Comparison of ENCODE assay signal across 8 mouse cellular contexts in the genomic region with DNA sequence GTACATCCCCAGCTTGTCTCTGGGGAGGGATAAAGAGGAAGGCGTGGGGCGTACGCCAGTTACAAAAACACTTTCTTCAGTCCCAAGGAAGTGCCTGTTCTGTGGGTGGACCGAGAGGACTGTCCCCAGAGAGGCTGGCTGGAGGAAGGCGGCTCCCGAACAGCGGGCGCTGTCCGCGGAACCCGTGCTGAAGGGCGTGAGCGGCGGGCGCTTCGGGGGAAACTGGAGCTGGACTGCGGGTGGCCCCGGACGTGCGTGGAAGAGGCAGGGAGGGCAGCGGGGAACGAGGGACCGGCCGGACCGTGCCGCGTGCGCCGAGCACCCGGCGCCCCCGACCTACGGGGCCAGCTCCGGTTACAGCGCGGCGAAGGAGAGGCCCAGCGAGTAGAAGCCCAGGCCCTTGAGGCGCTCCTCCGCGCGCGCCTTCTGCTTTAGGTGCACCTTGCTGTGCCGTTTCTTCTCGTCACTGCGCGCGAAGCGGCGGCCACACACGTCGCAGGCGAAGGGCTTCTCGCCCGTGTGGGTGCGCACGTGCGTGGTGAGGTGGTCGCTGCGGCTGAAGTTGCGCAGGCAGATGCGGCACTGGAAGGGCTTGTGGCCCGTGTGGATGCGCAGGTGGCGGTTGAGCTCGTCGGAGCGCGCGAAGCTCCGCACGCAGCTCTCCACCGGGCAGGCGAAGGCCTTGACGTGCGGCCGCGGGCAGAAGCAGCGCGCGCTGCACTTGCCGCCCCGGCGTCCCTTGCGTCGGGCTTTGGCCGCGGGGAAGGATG. TPM values are rescaled to one million over a fixed set of nuclear protein-coding genes. Genes with fewer than 3 reads are reported as not detected.
DNase-seq lines count a peak whose midpoint lies in the region; ATAC-seq and TF ChIP-seq lines count a peak whose summit lies in the region.

No protein-coding gene starts in this region.

- H3K9ac ChIP-seq in ES-Bruce4 (ENCODE audit: low read depth, poor library complexity, severe bottlenecking), result 0 out of 2 replicates have a peak overlapping the region, but pooled peaks have one; percentile 27
- H3K9ac ChIP-seq in forebrain, embryonic 14.5 days (ENCODE audit: low read length), result peak overlapping the region; percentile 21
- peak overlapping the region; percentile 10; the same call in 1 of the 2 replicates for H3K9ac ChIP-seq in hindbrain, embryonic 14.5 days
- no peak overlapping the region for H3K9ac ChIP-seq in stomach, embryonic 14.5 days (replicated peaks; ENCODE audit: low read depth, low read length)

- H3K27ac ChIP-seq in ES-Bruce4 (ENCODE audit: insufficient read depth, low read length), result no peak overlapping the region
- H3K27ac ChIP-seq in forebrain, embryonic 14.5 days (ENCODE audit: low read depth, low read length), result no peak overlapping the region
- no peak overlapping the region for H3K27ac ChIP-seq in hindbrain, embryonic 14.5 days
- no peak overlapping the region for H3K27ac ChIP-seq in limb, embryonic 10.5 days
- no peak overlapping the region; the same call in 1 of the 2 replicates for H3K27ac ChIP-seq in midbrain, embryonic 10.5 days (replicated peaks)
- no peak overlapping the region for H3K27ac ChIP-seq in stomach, embryonic 14.5 days (ENCODE audit: low read length)

- no peaks in the 10 kb centered on the region for H3K4me1 ChIP-seq in ES-Bruce4 (ENCODE audit: control insufficient read depth, insufficient read depth, low read length)
- H3K4me1 ChIP-seq in forebrain, embryonic 14.5 days (ENCODE audit: control insufficient read depth, insufficient read depth, low read length), result peaks cover 9% of the 10 kb centered on the region; the same call in 1 of the 2 replicates
- peaks cover 10% of the 10 kb centered on the region for H3K4me1 ChIP-seq in hindbrain, embryonic 14.5 days (replicated peaks; ENCODE audit: control insufficient read depth, insufficient read depth, low read length)
- peaks cover 34% of the 10 kb centered on the region for H3K4me1 ChIP-seq in limb, embryonic 10.5 days
- H3K4me1 ChIP-seq in midbrain, embryonic 10.5 days, result peaks cover 29% of the 10 kb centered on the region
- peaks cover 12% of the 10 kb centered on the region for H3K4me1 ChIP-seq in stomach, embryonic 14.5 days (ENCODE audit: control insufficient read depth, insufficient read depth, low read length)

- TF ChIP-seq CTCF in ES-Bruce4 (IDR thresholded peaks at IDR 0.05; ENCODE audit: low read depth, low read length), result no peak

- peaks cover 24% of the 10 kb centered on the region for H3K27me3 ChIP-seq in ES-Bruce4 (ENCODE audit: control insufficient read depth, insufficient read depth, low read length, poor library complexity, severe bottlenecking)
- H3K27me3 ChIP-seq in forebrain, embryonic 14.5 days (replicated peaks; ENCODE audit: control insufficient read depth, insufficient read depth, low read length), result peaks cover 70% of the 10 kb centered on the region
- H3K27me3 ChIP-seq in hindbrain, embryonic 14.5 days (ENCODE audit: control insufficient read depth, insufficient read depth, low read length), result peaks cover 64% of the 10 kb centered on the region
- peaks cover 99% of the 10 kb centered on the region for H3K27me3 ChIP-seq in limb, embryonic 10.5 days (ENCODE audit: low read depth, poor library complexity, severe bottlenecking)
- H3K27me3 ChIP-seq in midbrain, embryonic 10.5 days (ENCODE audit: low read depth, poor library complexity, severe bottlenecking), result peaks cover 82% of the 10 kb centered on the region
- H3K27me3 ChIP-seq in stomach, embryonic 14.5 days (ENCODE audit: control insufficient read depth, insufficient read depth, low read length), result peaks cover 48% of the 10 kb centered on the region

- TF ChIP-seq POLR2A in ES-Bruce4 (IDR thresholded peaks at IDR 0.05; ENCODE audit: insufficient read depth, low read length), result no peak

- ATAC-seq in forebrain, embryonic 14.5 days, result 0 out of 2 replicates have a peak, but pooled peaks have one; percentile 14
- peak; percentile 21; the same call in 1 of the 2 replicates for ATAC-seq in hindbrain, embryonic 14.5 days (ENCODE audit: low FRiP score)
- ATAC-seq in stomach, embryonic 14.5 days (ENCODE audit: insufficient number of reproducible peaks, insufficient read depth, low FRiP score, low read depth), result no peak

- DNase-seq in adrenal gland, postnatal 10 days, result peak; percentile 84
- DNase-seq in forebrain, embryonic 14.5 days (ENCODE audit: low spot score), result no peak
- DNase-seq in hindbrain, embryonic 14.5 days (ENCODE audit: low spot score), result no peak
- DNase-seq in limb, embryonic 10.5 days (ENCODE audit: low spot score), result peak; percentile 78
- DNase-seq in midbrain, embryonic 10.5 days (ENCODE audit: low spot score), result peak; percentile 52
- no peak for DNase-seq in spleen, adult 18-20 months

- peak overlapping the region; percentile 66 for H3K4me3 ChIP-seq in ES-Bruce4 (ENCODE audit: low read depth, low read length)
- peak overlapping the region; percentile 41 for H3K4me3 ChIP-seq in forebrain, embryonic 14.5 days (ENCODE audit: low read depth, low read length)
- peak overlapping the region; percentile 43 for H3K4me3 ChIP-seq in hindbrain, embryonic 14.5 days (replicated peaks; ENCODE audit: low read length)
- H3K4me3 ChIP-seq in limb, embryonic 10.5 days, result peak overlapping the region; percentile 51
- peak overlapping the region; percentile 60 for H3K4me3 ChIP-seq in midbrain, embryonic 10.5 days
- peak overlapping the region; percentile 42 for H3K4me3 ChIP-seq in stomach, embryonic 14.5 days (ENCODE audit: low read depth, low read length)

- no peaks in the 10 kb centered on the region for H3K36me3 ChIP-seq in ES-Bruce4 (ENCODE audit: control insufficient read depth, insufficient read depth, low read length, poor library complexity, severe bottlenecking)
- no peaks in the 10 kb centered on the region for H3K36me3 ChIP-seq in forebrain, embryonic 14.5 days (ENCODE audit: control insufficient read depth, insufficient read depth, low read length)
- H3K36me3 ChIP-seq in hindbrain, embryonic 14.5 days (replicated peaks; ENCODE audit: control insufficient read depth, insufficient read depth), result no peaks in the 10 kb centered on the region
- no peaks in the 10 kb centered on the region for H3K36me3 ChIP-seq in limb, embryonic 10.5 days
- no peaks in the 10 kb centered on the region for H3K36me3 ChIP-seq in midbrain, embryonic 10.5 days
- no peaks in the 10 kb centered on the region for H3K36me3 ChIP-seq in stomach, embryonic 14.5 days (ENCODE audit: control insufficient read depth, insufficient read depth, low read length)

- WGBS in forebrain, embryonic 14.5 days, result under 1% methylated on average over 86 of the region's 88 CpGs
- under 1% methylated on average over 87 of the region's 88 CpGs for whole genome bisulfite sequencing in hindbrain, embryonic 14.5 days
- WGBS in limb, embryonic 10.5 days, result 1% methylated on average over 88 of the region's 88 CpGs
- under 1% methylated on average over 88 of the region's 88 CpGs for WGBS in midbrain, embryonic 10.5 days
- WGBS in stomach, embryonic 14.5 days, result under 1% methylated on average over 84 of the region's 88 CpGs

- TF ChIP-seq EP300 in ES-Bruce4 (IDR thresholded peaks at IDR 0.05; ENCODE audit: insufficient read depth, low read depth, low read length), result 0 out of 2 replicates have a peak, but pooled peaks have one; percentile 3

- H3K9me3 ChIP-seq in ES-Bruce4 (replicated peaks; ENCODE audit: control insufficient read depth, insufficient read depth, low read length, poor library complexity, severe bottlenecking), result no peaks in the 10 kb centered on the region
- H3K9me3 ChIP-seq in forebrain, embryonic 14.5 days (replicated peaks; ENCODE audit: control insufficient read depth, low read length), result no peaks in the 10 kb centered on the region
- H3K9me3 ChIP-seq in hindbrain, embryonic 14.5 days (ENCODE audit: control insufficient read depth, low read length), result no peaks in the 10 kb centered on the region
- H3K9me3 ChIP-seq in limb, embryonic 10.5 days (replicated peaks), result no peaks in the 10 kb centered on the region
- no peaks in the 10 kb centered on the region for H3K9me3 ChIP-seq in midbrain, embryonic 10.5 days (replicated peaks)
- H3K9me3 ChIP-seq in stomach, embryonic 14.5 days (ENCODE audit: control insufficient read depth, low read depth, low read length), result no peaks in the 10 kb centered on the region

- H3K4me2 ChIP-seq in forebrain, embryonic 14.5 days (ENCODE audit: low read length), result peak overlapping the region; percentile 72
- peak overlapping the region; percentile 85 for H3K4me2 ChIP-seq in hindbrain, embryonic 14.5 days (replicated peaks)
- H3K4me2 ChIP-seq in stomach, embryonic 14.5 days (replicated peaks; ENCODE audit: low read depth, low read length), result peak overlapping the region; percentile 36

RNA-seq across cellular contexts. Expression of a gene that starts 1.9 kb away (rescaled TPM):
- polyA plus RNA-seq in ES-Bruce4 (2011; ENCODE audit: insufficient read depth, insufficient read length, low read depth, missing spikeins), result not detected in 2 replicates
- total RNA-seq in adrenal gland, postnatal 10 days (2021), result under 1 TPM in 1 of 2 experiments, not detected in 1; 0.21 TPM
- not detected in 2 replicates for polyA plus RNA-seq in forebrain, embryonic 14.5 days (2014; fragmentation: Nextera tagmentation; extraction: Ambion mirVana)
- polyA plus RNA-seq in hindbrain, embryonic 14.5 days (2014; fragmentation: Nextera tagmentation; extraction: Ambion mirVana), result 0.08 and 0.18 TPM in 2 replicates
- polyA plus RNA-seq in limb, embryonic 10.5 days (2016; fragmentation: Nextera tagmentation; extraction: Ambion mirVana), result not detected in 2 replicates
- 0.06 TPM in 1 of 2 replicates, not detected in the other for polyA plus RNA-seq in midbrain, embryonic 10.5 days (2016; fragmentation: Nextera tagmentation; extraction: Ambion mirVana)
- polyA plus RNA-seq in stomach, embryonic 14.5 days (2014; fragmentation: Nextera tagmentation; extraction: Ambion mirVana), result not detected in 2 replicates

RNA-seq across cellular contexts. Expression of a gene that starts 8.7 kb away (rescaled TPM):
- polyA plus RNA-seq in ES-Bruce4 (2011; ENCODE audit: insufficient read depth, insufficient read length, low read depth, missing spikeins), result 0.24 and 0.43 TPM in 2 replicates
- total RNA-seq in adrenal gland, postnatal 10 days (2021), result 1 to 10 TPM in 1 of 2 experiments, under 1 TPM in 1; 0.60 to 1.4 TPM
- 4.7 and 5.4 TPM in 2 replicates for polyA plus RNA-seq in forebrain, embryonic 14.5 days (2014; fragmentation: Nextera tagmentation; extraction: Ambion mirVana)
- polyA plus RNA-seq in hindbrain, embryonic 14.5 days (2014; fragmentation: Nextera tagmentation; extraction: Ambion mirVana), result 10.3 and 12.7 TPM in 2 replicates
- polyA plus RNA-seq in limb, embryonic 10.5 days (2016; fragmentation: Nextera tagmentation; extraction: Ambion mirVana), result 0.87 and 2.0 TPM in 2 replicates
- 0.68 and 0.79 TPM in 2 replicates for polyA plus RNA-seq in midbrain, embryonic 10.5 days (2016; fragmentation: Nextera tagmentation; extraction: Ambion mirVana)
- 0.36 and 0.42 TPM in 2 replicates for polyA plus RNA-seq in stomach, embryonic 14.5 days (2014; fragmentation: Nextera tagmentation; extraction: Ambion mirVana)

RNA-seq across cellular contexts. Expression of a gene that starts 59.7 kb away (rescaled TPM):
- polyA plus RNA-seq in ES-Bruce4 (2011; ENCODE audit: insufficient read depth, insufficient read length, low read depth, missing spikeins), result 4.7 and 9.6 TPM in 2 replicates
- total RNA-seq in adrenal gland, postnatal 10 days (2021), result 10 to 100 TPM; 13.2 to 14.4 TPM
- polyA plus RNA-seq in forebrain, embryonic 14.5 days (2014; fragmentation: Nextera tagmentation; extraction: Ambion mirVana), result 22.4 and 25.2 TPM in 2 replicates
- 18.0 and 21.5 TPM in 2 replicates for polyA plus RNA-seq in hindbrain, embryonic 14.5 days (2014; fragmentation: Nextera tagmentation; extraction: Ambion mirVana)
- 23.3 and 29.0 TPM in 2 replicates for polyA plus RNA-seq in limb, embryonic 10.5 days (2016; fragmentation: Nextera tagmentation; extraction: Ambion mirVana)
- polyA plus RNA-seq in midbrain, embryonic 10.5 days (2016; fragmentation: Nextera tagmentation; extraction: Ambion mirVana), result 42.8 and 44.9 TPM in 2 replicates
- 23.9 and 25.2 TPM in 2 replicates for polyA plus RNA-seq in stomach, embryonic 14.5 days (2014; fragmentation: Nextera tagmentation; extraction: Ambion mirVana)

Comparison
In these comparisons a context has a peak if more than half of its experiments do, and no peak if none do; other contexts are left out.
1. DNase-seq: peak in adrenal gland, postnatal 10 days (single experiment), limb, embryonic 10.5 days (single experiment) and midbrain, embryonic 10.5 days (single experiment); none in forebrain, embryonic 14.5 days (single experiment), hindbrain, embryonic 14.5 days (single experiment) and spleen, adult 18-20 months (0 of 2).
2. Peak in every context shown above with its lines, with median percentiles within 50 percentile points of each other: H3K4me3 ChIP-seq and H3K4me2 ChIP-seq.